Mouse (Mus musculus) CH12.LX (cell line): ENCODE measurements around the gene Efna4. TPM values are rescaled to one million over a fixed set of nuclear protein-coding genes. Genes with fewer than 3 reads are reported as not detected.

Experiments used
- DNase-seq: peaks from one replicate; pipeline ENCODE4 v3.0.0-alpha.2; 2013; ENCODE audit errors: extremely low read depth
- H3K27ac ChIP-seq: 2 replicates; pipeline ENCODE4 v1.5.1; 2012; ENCODE audit warnings: low read depth, mild to moderate bottlenecking, control low read depth, moderate library complexity; ENCODE audit not compliant: insufficient read depth
- H3K27me3 ChIP-seq: replicated peaks from 2 replicates; pipeline ENCODE3; 2012; ENCODE audit warnings: inconsistent platforms
- H3K36me3 ChIP-seq, 2 experiments: replicated peaks in 1 of 2; 2 replicates each; pipeline versions ENCODE3 to v1.6.1; 2012; ENCODE audit warnings: inconsistent platforms in 1 of 2, low read length in 1 of 2, mild to moderate bottlenecking in 1 of 2, mixed read lengths in 1 of 2, moderate library complexity in 1 of 2; ENCODE audit not compliant: control insufficient read depth in 1 of 2, insufficient read depth in 1 of 2
- H3K4me1 ChIP-seq, 2 experiments: 2 replicates each; pipeline ENCODE4 v1.6.1; 2012; ENCODE audit warnings: inconsistent platforms in 1 of 2, moderate library complexity in 1 of 2; ENCODE audit not compliant: insufficient read depth in 2 of 2, control insufficient read depth in 1 of 2
- H3K4me2 ChIP-seq: 2 replicates; pipeline ENCODE4 v1.6.1; 2012; ENCODE audit warnings: low read depth, mild to moderate bottlenecking, control low read depth; ENCODE audit not compliant: poor library complexity, insufficient read depth, severe bottlenecking
- H3K4me3 ChIP-seq, 3 experiments: fragments of 150-350 bp in 1 of 3; sonication (generic) in 1 of 3; replicated peaks in 1 of 3; 2 replicates each; pipeline versions ENCODE3 to v1.5.1; 2011 to 2012; ENCODE audit warnings: low read depth in 2 of 3, low read length in 2 of 3, mild to moderate bottlenecking in 2 of 3, moderate library complexity in 2 of 3, control low read depth in 1 of 3, improper control_type of control experiment in 1 of 3, inconsistent platforms in 1 of 3, mixed read lengths in 1 of 3; ENCODE audit not compliant: poor library complexity in 1 of 3
- H3K79me2 ChIP-seq: replicated peaks from 2 replicates; pipeline ENCODE4 v1.6.1; 2012; ENCODE audit warnings: mild to moderate bottlenecking, moderate library complexity; ENCODE audit not compliant: control insufficient read depth, poor library complexity, insufficient read depth, severe bottlenecking; ENCODE audit errors: extremely low read depth
- H3K9ac ChIP-seq: 2 replicates; pipeline ENCODE4 v1.6.1; 2012; ENCODE audit warnings: low read depth, mild to moderate bottlenecking, control low read depth, moderate library complexity; ENCODE audit not compliant: insufficient read depth
- H3K9me3 ChIP-seq: replicated peaks from 2 replicates; pipeline ENCODE3; 2012; ENCODE audit warnings: low read length, inconsistent platforms, mixed read lengths
- BHLHE40 ChIP-seq: IDR thresholded peaks from 2 replicates; pipeline ENCODE4 v1.6.1; 2011; ENCODE audit warnings: mild to moderate bottlenecking, low read depth, low read length, improper control_type of control experiment
- CHD1 ChIP-seq: IDR thresholded peaks from 2 replicates; pipeline ENCODE4 v1.6.1; 2012; ENCODE audit warnings: low read depth, low read length, improper control_type of control experiment, inconsistent platforms
- CHD2 ChIP-seq: IDR thresholded peaks from 2 replicates; pipeline ENCODE4 v1.6.1; 2011; ENCODE audit warnings: low read length, improper control_type of control experiment
- CTCF ChIP-seq, 2 experiments: IDR thresholded peaks in 1 of 2; conservative IDR thresholded peaks in 1 of 2; 2 replicates each; pipeline ENCODE4 v1.5.1; 2011 to 2012; ENCODE audit warnings: low read depth in 2 of 2, low read length in 2 of 2, improper control_type of control experiment in 1 of 2, inconsistent platforms in 1 of 2, mild to moderate bottlenecking in 1 of 2, moderate library complexity in 1 of 2
- ELF1 ChIP-seq: IDR thresholded peaks from 2 replicates; pipeline ENCODE4 v1.6.1; 2014; ENCODE audit warnings: low read depth, mild to moderate bottlenecking, inconsistent platforms, low read length, improper control_type of control experiment
- EP300 ChIP-seq: IDR thresholded peaks from 2 replicates; pipeline ENCODE4 v1.6.1; 2011; ENCODE audit warnings: low read length, improper control_type of control experiment
- ETS1 ChIP-seq: conservative IDR thresholded peaks from 2 replicates; pipeline ENCODE4 v1.6.1; 2012; ENCODE audit warnings: low read depth, mild to moderate bottlenecking, inconsistent platforms, low read length, improper control_type of control experiment, moderate library complexity
- GABPA ChIP-seq: IDR thresholded peaks from 2 replicates; pipeline ENCODE4 v1.6.1; 2012; ENCODE audit warnings: low read depth, low read length, improper control_type of control experiment, inconsistent platforms; ENCODE audit not compliant: insufficient replicate concordance
- HCFC1 ChIP-seq: IDR thresholded peaks from 2 replicates; pipeline ENCODE4 v1.6.1; 2012; ENCODE audit warnings: low read depth, mild to moderate bottlenecking, inconsistent platforms, low read length, improper control_type of control experiment
- JUND ChIP-seq: conservative IDR thresholded peaks from 2 replicates; pipeline ENCODE4 v1.6.1; 2011; ENCODE audit warnings: low read depth, low read length, improper control_type of control experiment
- KAT2A ChIP-seq: IDR thresholded peaks from 2 replicates; pipeline ENCODE4 v1.6.1; 2012; ENCODE audit warnings: low read length, improper control_type of control experiment, inconsistent platforms; ENCODE audit not compliant: insufficient replicate concordance
- MAFK ChIP-seq: IDR thresholded peaks from 2 replicates; pipeline ENCODE4 v1.6.1; 2011; ENCODE audit warnings: low read length, improper control_type of control experiment; ENCODE audit not compliant: insufficient replicate concordance
- MEF2A ChIP-seq: IDR thresholded peaks from 2 replicates; pipeline ENCODE4 v1.6.1; 2014; ENCODE audit warnings: low read depth, mild to moderate bottlenecking, inconsistent platforms, low read length, improper control_type of control experiment, borderline replicate concordance
- MYC ChIP-seq: IDR thresholded peaks from 2 replicates; pipeline ENCODE4 v1.6.1; 2011; ENCODE audit warnings: low read depth, mild to moderate bottlenecking, improper control_type of control experiment, low read length
- PAX5 ChIP-seq: IDR thresholded peaks from 2 replicates; pipeline ENCODE4 v1.6.1; 2012; ENCODE audit warnings: low read length, inconsistent platforms, mixed read lengths
- POLR2A ChIP-seq: IDR thresholded peaks from 2 replicates; pipeline ENCODE4 v1.6.1; 2011; ENCODE audit warnings: low read depth, mild to moderate bottlenecking, improper control_type of control experiment, low read length
- RAD21 ChIP-seq: IDR thresholded peaks from 2 replicates; pipeline ENCODE4 v1.6.1; 2011; ENCODE audit warnings: low read depth, mild to moderate bottlenecking, low read length, improper control_type of control experiment, moderate library complexity
- SMC3 ChIP-seq: IDR thresholded peaks from 2 replicates; pipeline ENCODE4 v1.6.1; 2011; ENCODE audit warnings: low read depth, low read length, improper control_type of control experiment
- TBP ChIP-seq: conservative IDR thresholded peaks from 2 replicates; pipeline ENCODE4 v1.6.1; 2011; ENCODE audit warnings: low read depth, low read length, improper control_type of control experiment
- TCF12 ChIP-seq: IDR thresholded peaks from 2 replicates; pipeline ENCODE4 v1.6.1; 2014; ENCODE audit warnings: low read depth, mild to moderate bottlenecking, inconsistent platforms, low read length, improper control_type of control experiment
- USF2 ChIP-seq: conservative IDR thresholded peaks from 2 replicates; pipeline ENCODE4 v1.6.1; 2011; ENCODE audit warnings: low read depth, low read length, improper control_type of control experiment
- dilution Hi-C: fragments of 300-500 bp; cut with MboI; formaldehyde crosslinking; loops from 2 replicates; pipeline ENCODE4 v1.14.3; 2020; ENCODE audit warnings: low sequenced_read_pairs; ENCODE audit not compliant: extremely low pct_unique_long_range_greater_than_20kb, extremely low pct_ligation_motif_present
- in situ Hi-C: fragments of 300-500 bp; cut with MboI; formaldehyde crosslinking; loops from 3 replicates; pipeline ENCODE4 v1.14.3; 2019; ENCODE audit warnings: low sequenced_read_pairs, low pct_ligation_motif_present, low pct_unique_long_range_greater_than_20kb, mixed read lengths
- polyA plus RNA-seq: library from polyadenylated mRNA; unstranded; fragments of >175 nt; gene quantifications from 2 replicates; pipeline ENCODE4 v1.2.1, GENCODE M21; 2012; ENCODE audit warnings: low read depth; ENCODE audit not compliant: insufficient read length
- total RNA-seq, 2 experiments: library from RNA; depleted of rRNA; stranded (reverse); fragments of 300-350 nt in 1 of 2; fragments of >200 nt in 1 of 2; gene quantifications; 2 replicates each; pipeline ENCODE4 v1.2.3; 2012 to 2014

Efna4 gene
- total and polyA plus RNA-seq, 3 experiments, result 1.1 to 2.6 (median 1.1) TPM

DNA sequence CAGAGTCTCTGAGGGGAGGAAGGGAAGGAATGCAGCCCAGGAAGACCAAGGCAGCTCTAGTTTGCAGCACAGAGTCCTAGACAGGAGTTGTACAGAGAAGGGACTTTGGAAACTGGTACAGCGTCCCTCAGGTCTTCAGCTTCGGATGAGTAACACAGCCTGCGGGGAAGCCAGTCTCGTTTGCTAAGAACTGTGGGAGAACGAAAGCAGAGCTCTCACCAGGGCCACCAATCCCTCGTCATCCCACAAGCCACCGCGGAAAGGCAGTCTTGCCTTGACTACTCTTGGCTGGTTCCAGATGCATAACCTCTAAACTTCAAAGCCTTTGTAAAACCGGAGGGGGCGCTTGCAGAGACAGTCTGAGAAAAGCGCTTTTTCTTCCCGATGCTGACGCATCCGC, 38.3 kb downstream of the Efna4 start:
- H3K9me3 ChIP-seq, result no peaks in the 10 kb centered on the region
- no peak overlapping the region for H3K27ac ChIP-seq
- DNase-seq, result no peak
- no peak overlapping the region for H3K4me2 ChIP-seq
- no peaks in the 10 kb centered on the region for H3K36me3 ChIP-seq
- no peak overlapping the region for H3K4me3 ChIP-seq
- no peak overlapping the region for H3K9ac ChIP-seq
- dilution Hi-C loops, result no loop called here
- TF ChIP-seq PAX5, result no peak
- TF ChIP-seq GABPA, result no peak
- no peak for TF ChIP-seq MAFK
- TF ChIP-seq EP300, result no peak
- no peak for TF ChIP-seq CTCF (conservative IDR thresholded peaks at IDR 0.05 in 1 of 2, IDR thresholded peaks at IDR 0.05 in 1 of 2; ENCODE audit: low read depth in 2 of 2, low read length in 2 of 2)
- TF ChIP-seq POLR2A, result no peak
- TF ChIP-seq MEF2A, result no peak
- no peak for TF ChIP-seq SMC3
- no peak for TF ChIP-seq TCF12
- TF ChIP-seq CHD1, result no peak
- TF ChIP-seq JUND, result no peak
- no peak for TF ChIP-seq USF2
- TF ChIP-seq MYC, result no peak
- TF ChIP-seq TBP, result no peak
- no peak for TF ChIP-seq CHD2
- TF ChIP-seq RAD21, result no peak
- TF ChIP-seq KAT2A, result no peak
- TF ChIP-seq ETS1, result no peak
- TF ChIP-seq BHLHE40, result no peak
- in situ Hi-C loops, result loop anchor here (5.0 kb wide), 1 partner anchor 52 kb away; the partner anchor contains the start of genes Krtcap2 and Trim46
- no peaks in the 10 kb centered on the region for H3K79me2 ChIP-seq
- no peaks in the 10 kb centered on the region for H3K27me3 ChIP-seq
- peaks cover 7 to 31% of the 10 kb centered on the region in 2 experiments for H3K4me1 ChIP-seq

DNA sequence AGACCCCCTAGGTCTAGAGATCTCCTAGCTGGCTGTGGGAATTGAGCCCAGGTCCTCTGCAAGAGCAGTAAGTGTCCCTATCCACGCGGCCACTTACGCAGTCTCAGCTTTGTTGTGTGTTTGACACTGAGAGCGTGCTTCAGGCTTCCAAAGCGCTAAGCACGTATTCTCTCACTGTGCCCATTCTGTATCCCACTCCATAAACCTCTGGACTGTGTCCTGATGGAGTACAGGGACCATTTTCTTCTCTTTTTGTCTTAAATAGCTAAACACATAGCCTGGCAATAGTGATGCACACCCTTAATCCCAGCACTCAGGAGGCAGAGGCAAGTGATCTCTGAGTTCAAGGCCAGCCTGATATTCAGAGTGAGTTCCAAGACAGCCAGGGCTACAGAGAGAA, 38.9 kb downstream of the Efna4 start:
- no peak overlapping the region for H3K27ac ChIP-seq
- H3K27me3 ChIP-seq, result no peaks in the 10 kb centered on the region
- H3K4me1 ChIP-seq, result peaks cover 7 to 31% of the 10 kb centered on the region in 2 experiments
- no peak for DNase-seq
- in situ Hi-C loops (loop anchor here (5.0 kb wide), 1 partner anchor 52 kb away; the partner anchor contains the start of genes Krtcap2 and Trim46), dilution Hi-C loops (no loop called here)
- H3K36me3 ChIP-seq, result no peaks in the 10 kb centered on the region
- no peak overlapping the region for H3K4me3 ChIP-seq
- no peaks in the 10 kb centered on the region for H3K9me3 ChIP-seq
- H3K9ac ChIP-seq, result no peak overlapping the region
- H3K4me2 ChIP-seq, result no peak overlapping the region
- TF ChIP-seq ELF1 (no peak), HCFC1 (no peak), MAFK (no peak), ETS1 (no peak), BHLHE40 (no peak)
- no peaks in the 10 kb centered on the region for H3K79me2 ChIP-seq
